Mouse (Mus musculus) neutrophil, adult 5-6 weeks (primary cell): ENCODE measurements around the gene Scfd2. TPM values are rescaled to one million over a fixed set of nuclear protein-coding genes. Genes with fewer than 3 reads are reported as not detected.

Experiments used
- ATAC-seq: fragments of 151-379, 151-347 bp; 2 replicates; pipeline ENCODE4 v1.8.0; 2017; ENCODE audit warnings: mild to moderate bottlenecking, moderate TSS enrichment; ENCODE audit not compliant: insufficient number of reproducible peaks, poor library complexity, low FRiP score, severe bottlenecking; ENCODE audit errors: extremely low read depth
- total RNA-seq: library from RNA; stranded (forward); fragments of 200-1000 nt; gene quantifications from 2 replicates; pipeline ENCODE4 v1.2.3, GENCODE M21; 2017

The Scfd2 gene
- total RNA-seq, 1 experiment from 2014 or later, result 13.2 TPM

- ATAC-seq, result no peak
Observed at GRCm38 (mm10) chr5:74469620-74470019, 61.9 kb downstream of the Scfd2 start.

- ATAC-seq, result no peak
Observed at GRCm38 (mm10) chr5:74467753-74468152, 63.8 kb downstream of the Scfd2 start.

GRCm38 (mm10) chr5:74456759-74457158, 74.8 kb downstream of the Scfd2 start:
- no peak for ATAC-seq

GRCm38 (mm10) chr5:74455510-74456269, 75.9 kb downstream of the Scfd2 start:
- no peak for ATAC-seq

GRCm38 (mm10) chr5:74455094-74455493, 76.5 kb downstream of the Scfd2 start:
- 0 out of 2 replicates have a peak, but pooled peaks have one; percentile 1 for ATAC-seq

GRCm38 (mm10) chr5:74450977-74451376, 80.6 kb downstream of the Scfd2 start:
- no peak for ATAC-seq

- ATAC-seq, result no peak
Observed at GRCm38 (mm10) chr5:74447517-74448334, 83.8 kb downstream of the Scfd2 start.

GRCm38 (mm10) chr5:74445861-74446260, 85.7 kb downstream of the Scfd2 start:
- no peak for ATAC-seq

GRCm38 (mm10) chr5:74438353-74438752, 93.2 kb downstream of the Scfd2 start:
- no peak for ATAC-seq

GRCm38 (mm10) chr5:74433580-74434147, 97.9 kb downstream of the Scfd2 start:
- ATAC-seq, result no peak

GRCm38 (mm10) chr5:74432879-74433539, 98.5 kb downstream of the Scfd2 start:
- no peak for ATAC-seq

- ATAC-seq, result no peak
Observed at GRCm38 (mm10) chr5:74420615-74421132, 110.9 kb downstream of the Scfd2 start.

GRCm38 (mm10) chr5:74412557-74412956, 119.0 kb downstream of the Scfd2 start:
- no peak for ATAC-seq

GRCm38 (mm10) chr5:74404887-74405286, 126.7 kb downstream of the Scfd2 start:
- no peak for ATAC-seq

- peak; percentile 55; the same call in 1 of the 2 replicates for ATAC-seq
Observed at GRCm38 (mm10) chr5:74404083-74404482, 127.5 kb downstream of the Scfd2 start.

- ATAC-seq, result peak; percentile 55
Observed at GRCm38 (mm10) chr5:74402626-74403025, 128.9 kb downstream of the Scfd2 start.

GRCm38 (mm10) chr5:74391806-74392205, 139.8 kb downstream of the Scfd2 start:
- no peak for ATAC-seq

- ATAC-seq, result no peak
Observed at GRCm38 (mm10) chr5:74391346-74391745, 140.2 kb downstream of the Scfd2 start.

GRCm38 (mm10) chr5:74388849-74389248, 142.7 kb downstream of the Scfd2 start:
- no peak for ATAC-seq
